Mouse (Mus musculus) heart, adult 9 months (tissue): Measurements from ENCODE around the gene Olfr221.

Source experiments
- DNase-seq, 2 experiments: peaks; one replicate each; pipeline ENCODE4 v3.0.0; 2022; ENCODE audit warnings: low spot score in 2 of 2

Olfr221 gene

GRCm38 (mm10) chr14:52005616-52006015 is 36.6 kb downstream of the Olfr221 start:
- no peak for DNase-seq

DNA sequence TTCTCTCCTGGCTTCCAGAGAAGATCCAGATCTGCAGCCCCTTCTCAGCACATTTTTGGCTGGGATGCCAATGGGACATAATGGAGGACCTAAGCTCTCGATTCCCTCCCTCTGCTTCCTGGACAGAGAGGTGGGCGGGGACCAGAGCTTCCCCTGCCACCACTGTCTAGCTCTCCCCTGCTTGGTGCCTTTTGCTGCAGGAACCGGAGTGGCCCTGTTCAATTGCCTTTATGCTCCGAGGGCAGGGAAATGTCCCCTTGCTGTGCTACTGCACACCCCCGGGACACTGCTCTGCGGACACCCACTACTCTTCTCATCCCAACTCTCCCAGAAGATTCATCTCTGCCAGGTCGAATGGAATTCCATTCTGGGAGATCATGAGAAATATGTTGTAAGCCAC is 37.1 kb downstream of the Olfr221 start:
- DNase-seq = no peak

DNA sequence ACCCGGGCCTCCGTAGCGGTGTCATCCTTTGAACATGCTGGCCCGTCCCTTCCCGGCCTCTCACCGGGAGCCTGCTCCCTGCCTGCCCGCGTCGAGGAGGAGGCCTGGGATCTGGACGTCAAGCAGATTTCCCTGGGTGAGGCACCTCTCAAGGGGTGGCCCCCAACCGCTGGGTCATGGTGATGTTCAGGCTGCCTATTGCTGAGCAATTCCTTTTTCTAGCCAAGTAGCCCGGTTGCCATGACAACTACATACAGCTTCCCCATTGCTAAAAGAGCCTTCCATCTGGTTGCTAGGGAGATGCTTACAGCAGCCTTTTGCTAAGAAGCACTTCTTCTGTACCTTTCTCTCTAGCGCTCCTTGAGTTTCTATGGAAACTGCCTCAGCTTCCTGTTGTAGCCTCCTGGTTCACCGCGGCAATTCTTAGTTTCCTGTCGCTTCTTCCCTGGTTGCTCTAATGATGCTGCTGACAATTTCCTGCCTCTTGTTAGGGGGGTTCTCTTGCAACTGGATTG is 38.2 kb downstream of the Olfr221 start:
- DNase-seq = peak in 1 of 2 experiments; percentile 39

DNA sequence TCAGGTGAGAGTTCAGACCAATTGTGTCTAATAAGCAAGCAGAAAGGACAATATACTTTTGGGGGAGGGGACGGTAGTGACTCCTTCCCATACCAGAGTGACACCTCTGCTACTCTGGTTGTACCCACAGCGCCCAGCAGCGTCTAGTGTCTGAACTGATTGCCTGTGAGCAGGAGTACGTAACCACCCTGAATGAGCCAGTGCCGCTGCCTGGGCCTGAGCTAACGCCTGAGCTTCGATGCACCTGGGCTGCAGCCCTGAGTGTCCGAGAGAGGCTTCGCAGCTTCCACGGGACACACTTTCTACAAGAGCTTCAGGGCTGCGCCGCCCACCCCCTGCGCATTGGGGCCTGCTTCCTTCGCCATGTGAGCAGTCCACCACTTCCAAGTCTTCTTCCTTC is 44.8 kb downstream of the Olfr221 start:
- DNase-seq = no peak

DNA sequence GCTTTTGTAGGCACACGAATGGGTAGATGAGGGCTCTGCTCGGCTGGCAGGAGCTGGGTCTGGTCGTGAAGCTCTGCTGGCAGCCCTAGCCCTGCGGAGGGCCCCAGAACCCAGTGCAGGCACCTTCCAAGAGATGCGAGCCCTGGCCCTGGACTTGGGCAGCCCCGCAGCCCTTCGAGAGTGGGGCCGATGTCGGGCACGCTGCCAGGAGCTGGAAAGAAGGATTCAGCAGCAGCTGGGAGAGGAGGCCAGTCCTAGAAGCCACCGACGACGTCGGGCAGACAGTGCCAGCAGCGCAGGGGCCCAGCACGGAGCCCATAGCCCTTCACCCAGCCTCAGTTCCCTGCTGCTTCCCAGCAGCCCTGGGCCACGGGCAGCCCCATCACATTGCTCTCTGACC is 45.4 kb downstream of the Olfr221 start:
- DNase-seq = no peak

- DNase-seq = no peak
These were observed 45.9 kb downstream of the Olfr221 start for GRCm38 (mm10) chr14:51996231-51996841.

- DNase-seq = no peak
These were observed 46.9 kb downstream of the Olfr221 start for GRCm38 (mm10) chr14:51995219-51995871.

DNA sequence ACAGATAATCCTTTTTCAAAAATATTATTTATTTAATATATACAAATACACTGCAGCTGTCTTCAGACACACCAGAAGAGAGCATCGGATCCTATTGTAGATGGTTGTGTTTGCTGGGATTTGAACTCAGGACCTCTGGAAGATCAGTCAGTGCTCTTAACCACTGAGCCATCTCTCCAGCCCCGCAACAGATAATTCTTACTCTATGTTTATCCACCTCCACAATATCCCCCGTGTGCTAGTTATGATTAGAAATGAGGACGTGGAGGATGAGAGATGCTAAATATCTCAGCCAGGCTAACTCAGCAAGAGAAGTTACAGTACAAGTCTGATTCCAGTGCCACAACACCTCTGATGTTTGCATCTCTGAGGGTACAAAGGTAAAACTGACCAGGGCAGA is 47.8 kb downstream of the Olfr221 start:
- no peak for DNase-seq

DNA sequence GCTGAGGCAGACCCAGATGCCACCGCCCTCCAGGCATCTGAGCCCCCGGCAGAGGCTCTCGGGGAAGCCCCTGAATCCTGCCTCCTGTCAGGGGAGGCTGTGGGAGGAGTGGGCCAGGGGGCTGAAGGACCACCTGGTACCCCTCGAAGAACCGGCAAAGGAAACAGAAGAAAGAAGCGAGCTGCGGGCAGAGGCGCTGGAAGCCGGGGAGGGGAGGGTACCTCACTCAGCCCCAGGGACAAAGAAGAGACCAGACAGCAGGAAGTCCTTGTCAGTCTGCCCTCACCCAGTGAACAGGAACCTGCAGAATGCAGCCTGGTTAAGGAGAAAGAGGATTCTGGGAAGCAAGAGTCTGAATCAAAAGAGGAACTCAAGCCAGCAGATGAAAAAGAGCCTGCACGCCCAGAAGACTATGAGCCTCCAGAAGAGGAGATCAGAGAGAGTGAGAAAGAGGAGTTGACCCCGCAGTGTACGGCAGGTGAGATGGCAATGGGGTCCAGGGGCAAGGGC is 52.7 kb downstream of the Olfr221 start:
- no peak for DNase-seq

DNA sequence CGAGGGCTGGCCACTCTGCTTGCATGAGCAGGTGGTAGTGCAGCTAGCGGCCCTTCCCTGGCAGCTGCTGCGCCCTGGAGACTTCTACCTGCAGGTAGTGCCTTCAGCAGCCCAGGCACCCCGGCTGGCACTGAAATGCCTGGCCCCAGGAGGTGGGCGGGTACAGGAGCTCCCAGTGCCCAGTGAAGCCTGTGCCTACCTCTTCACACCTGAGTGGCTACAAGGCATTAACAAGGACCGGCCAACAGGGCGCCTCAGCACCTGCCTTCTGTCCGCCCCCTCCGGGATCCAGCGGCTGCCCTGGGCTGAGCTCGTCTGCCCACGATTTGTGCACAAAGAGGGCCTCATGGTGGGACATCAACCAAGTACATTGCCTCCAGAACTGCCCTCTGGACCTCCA is 53.5 kb downstream of the Olfr221 start:
- no peak for DNase-seq

DNA sequence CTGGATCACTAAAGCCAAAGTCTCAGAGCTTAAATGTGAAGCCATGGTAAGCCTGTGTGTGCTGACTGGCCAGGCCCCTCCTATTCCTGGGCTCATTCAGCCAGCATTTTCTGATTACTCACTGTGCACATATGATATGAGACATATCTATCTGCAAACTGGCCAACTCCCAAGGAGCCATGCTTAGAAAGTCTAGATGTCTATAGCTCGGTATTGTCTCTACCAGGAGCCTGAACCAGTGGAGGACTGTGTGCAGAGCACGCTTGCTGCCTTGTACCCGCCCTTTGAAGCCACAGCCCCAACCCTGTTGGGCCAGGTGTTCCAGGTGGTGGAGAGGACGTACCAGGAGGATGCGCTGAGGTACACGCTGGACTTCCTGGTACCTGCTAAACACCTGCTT is 55.1 kb downstream of the Olfr221 start:
- DNase-seq = no peak

DNA sequence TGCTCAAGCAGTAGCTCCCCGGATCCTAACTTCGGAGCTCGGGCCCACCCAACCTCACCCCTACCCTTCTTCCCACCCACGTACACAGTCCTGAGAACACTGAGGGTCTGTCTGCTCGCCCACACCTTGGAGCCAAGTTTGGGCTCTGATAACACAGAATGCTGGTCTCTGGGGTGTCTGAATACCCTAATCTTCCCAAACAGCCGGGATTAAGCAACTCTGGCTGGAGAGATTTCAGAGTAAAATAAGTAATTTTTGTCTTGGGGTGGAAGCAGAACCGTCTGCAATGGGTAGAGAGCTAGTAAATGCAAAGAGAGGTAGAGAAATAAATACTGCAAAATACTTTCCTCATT is 56.1 kb downstream of the Olfr221 start:
- DNase-seq = no peak

DNA sequence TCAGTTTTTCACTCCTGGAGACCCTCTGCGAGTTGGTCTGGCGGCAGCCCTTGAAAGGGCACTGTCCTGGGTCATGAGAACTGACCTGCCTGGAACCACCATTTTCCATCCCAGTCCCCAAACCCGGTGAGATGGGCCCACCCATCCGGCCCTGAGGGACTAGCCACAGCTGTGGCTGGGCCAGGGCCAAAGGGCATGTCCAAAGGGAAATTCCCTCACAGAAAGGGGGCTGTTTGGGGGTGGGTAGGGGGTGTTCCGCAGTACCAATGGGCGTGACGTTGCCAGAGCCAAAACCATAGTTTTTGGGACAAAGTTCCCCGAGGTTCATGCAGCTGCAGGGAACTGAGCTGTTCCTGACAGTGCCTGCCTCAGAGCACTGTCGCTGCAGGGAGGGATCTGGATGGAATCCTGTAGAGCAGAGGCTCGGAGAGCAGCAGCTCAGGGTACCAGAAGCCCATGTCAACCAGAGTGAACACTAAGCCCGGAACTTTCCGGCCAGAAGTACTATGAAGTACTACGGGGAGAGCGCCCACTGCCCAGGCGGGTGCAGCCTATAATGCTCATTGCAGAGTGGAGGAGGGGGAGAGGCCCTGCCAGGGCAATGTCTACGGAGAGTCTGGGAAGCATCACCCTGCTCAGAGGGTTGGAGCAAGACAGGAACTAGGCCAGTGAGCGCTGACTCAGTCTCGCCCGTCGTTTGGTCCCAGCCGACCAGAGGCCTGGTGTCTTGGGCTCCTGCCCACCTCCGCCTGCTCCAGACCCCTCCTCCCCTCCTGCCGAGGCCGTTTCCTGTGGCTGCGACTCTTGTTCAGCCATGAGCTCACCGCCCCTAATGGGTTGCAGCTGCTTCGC is 56.7 kb downstream of the Olfr221 start:
- peak; percentile 90 to 92 for DNase-seq

GRCm38 (mm10) chr14:51984247-51985231 is 57.7 kb downstream of the Olfr221 start, which contains the start of gene Arhgef40:
TSS of gene Arhgef40 (plus strand) at chr14:51984719.
- DNase-seq = peak; percentile 75 to 78
